Mouse (Mus musculus): Measurements from ENCODE around the gene Lactb.

GRCm38 (mm10) chr9:66920488-66921279 lies 54.6 kb downstream of the Lactb start:
- TF ChIP-seq CTCF (conservative IDR thresholded peaks at IDR 0.05; ENCODE audit: low read length) (no peak), NANOG (IDR thresholded peaks at IDR 0.05; ENCODE audit: borderline replicate concordance, low read length) (no peak), POU5F1 (IDR thresholded peaks at IDR 0.05; ENCODE audit: borderline replicate concordance, low read length) (no peak)

Measured in E14TG2a.4 (cell line).